Mouse (Mus musculus) olfactory bulb, adult 2 months (tissue): Measurements from ENCODE around the gene Atp5l.
A peak's percentile ranks its signal among the peaks of the same experiment; 100 is the strongest.

Source experiments
- CTCF ChIP-seq: fragments of 200-500 bp; IDR thresholded peaks from 2 replicates; pipeline ENCODE4 v1.5.1; 2012; ENCODE audit warnings: low read depth, mild to moderate bottlenecking, low read length, moderate library complexity; ENCODE audit not compliant: insufficient read depth
- POLR2A ChIP-seq: fragments of 200-500 bp; IDR thresholded peaks from 2 replicates; pipeline ENCODE4 v1.6.1; 2012; ENCODE audit warnings: mild to moderate bottlenecking, low read depth, low read length, moderate library complexity; ENCODE audit not compliant: insufficient read depth

- TF ChIP-seq CTCF (no peak), POLR2A (peak; percentile 13)
Measured at GRCm38 (mm10) chr9:44881941-44882435, 38.6 kb downstream of the Atp5l start.
